Mouse (Mus musculus): ENCODE data around the gene Tnfsf14. TPM values are rescaled to one million over a fixed set of nuclear protein-coding genes. Genes with fewer than 3 reads are reported as not detected.
A peak's percentile ranks its signal among the peaks of the same experiment; 100 is the strongest.

Tnfsf14 gene
- polyA plus RNA-seq, 1 experiment from 2014 or later, result not detected

GRCm38 (mm10) chr17:57214676-57215387 lies 20.9 kb upstream of the Tnfsf14 start:
- Histone ChIP-seq H3K4me1 (ENCODE audit: control insufficient read depth, insufficient read depth, low read length) (no peaks in the 10 kb centered on the region), H3K4me2 (ENCODE audit: low read length) (peak overlapping the region; percentile 43), H3K4me3 (ENCODE audit: low read depth, low read length) (0 out of 2 replicates have a peak overlapping the region, but pooled peaks have one; percentile 8), H3K27me3 (ENCODE audit: control insufficient read depth, insufficient read depth, low read depth, low read length) (no peaks in the 10 kb centered on the region), H3K9me3 (replicated peaks; ENCODE audit: control insufficient read depth, low read length, poor library complexity, severe bottlenecking) (no peaks in the 10 kb centered on the region), H3K27ac (ENCODE audit: low read length) (peak overlapping the region; percentile 34; the same call in 1 of the 2 replicates), H3K36me3 (ENCODE audit: control insufficient read depth, insufficient read depth, low read length) (no peaks in the 10 kb centered on the region), H3K9ac (ENCODE audit: low read depth, low read length) (peak overlapping the region; percentile 56; the same call in 1 of the 2 replicates)
- peak; percentile 92 for ATAC-seq
- WGBS, result 53% methylated on average over 13 of the region's 13 CpGs

DNA sequence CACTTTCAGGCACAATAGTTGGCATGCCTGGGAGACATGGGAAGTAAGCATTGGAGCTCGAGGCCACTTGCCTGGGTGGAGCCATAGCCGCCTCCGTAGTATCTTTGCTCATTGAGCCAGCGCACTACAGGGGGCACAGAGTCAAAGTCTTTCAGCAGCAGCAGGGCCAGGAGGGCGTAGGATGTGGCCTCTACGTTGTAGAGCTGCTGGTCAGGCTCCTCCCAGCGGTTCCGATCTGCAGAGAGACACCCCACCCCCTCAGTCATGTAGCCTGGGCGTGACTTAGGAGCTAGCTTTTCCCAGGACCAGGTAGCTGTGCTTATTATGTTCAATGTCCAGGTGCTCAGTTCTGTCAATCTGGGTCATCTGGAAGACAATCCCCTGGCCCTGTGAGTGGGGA lies 17.5 kb upstream of the Tnfsf14 start:
- H3K9me3 ChIP-seq (replicated peaks; ENCODE audit: control insufficient read depth, low read length, poor library complexity, severe bottlenecking), result no peaks in the 10 kb centered on the region

GRCm38 (mm10) chr17:57209330-57209729 lies 15.4 kb upstream of the Tnfsf14 start:
- Histone ChIP-seq H3K36me3 (ENCODE audit: control insufficient read depth, insufficient read depth, low read length) (no peaks in the 10 kb centered on the region), H3K9ac (ENCODE audit: low read depth, low read length) (no peak overlapping the region), H3K9me3 (replicated peaks; ENCODE audit: control insufficient read depth, low read length, poor library complexity, severe bottlenecking) (no peaks in the 10 kb centered on the region), H3K27me3 (ENCODE audit: control insufficient read depth, insufficient read depth, low read depth, low read length) (no peaks in the 10 kb centered on the region), H3K4me3 (ENCODE audit: low read depth, low read length) (no peak overlapping the region), H3K27ac (ENCODE audit: low read length) (no peak overlapping the region), H3K4me2 (ENCODE audit: low read length) (no peak overlapping the region), H3K4me1 (ENCODE audit: control insufficient read depth, insufficient read depth, low read length) (no peaks in the 10 kb centered on the region)
- ATAC-seq, result no peak
- 83% methylated on average over 4 of the region's 4 CpGs for WGBS

More for the DNA sequence above, 17.5 kb upstream of the Tnfsf14 start:
- H3K36me3 ChIP-seq (ENCODE audit: control insufficient read depth, insufficient read depth, low read length), result no peaks in the 10 kb centered on the region
- no peak overlapping the region for H3K4me2 ChIP-seq (ENCODE audit: low read length)
- no peak overlapping the region for H3K4me3 ChIP-seq (ENCODE audit: low read depth, low read length)
- H3K27me3 ChIP-seq (ENCODE audit: control insufficient read depth, insufficient read depth, low read depth, low read length), result no peaks in the 10 kb centered on the region
- H3K9ac ChIP-seq (ENCODE audit: low read depth, low read length), result no peak overlapping the region
- no peak overlapping the region for H3K27ac ChIP-seq (ENCODE audit: low read length)
- H3K4me1 ChIP-seq (ENCODE audit: control insufficient read depth, insufficient read depth, low read length), result no peaks in the 10 kb centered on the region
- no peak for ATAC-seq
- WGBS, result 62% methylated on average over 9 of the region's 9 CpGs

- H3K27me3 ChIP-seq (ENCODE audit: control insufficient read depth, insufficient read depth, low read depth, low read length), result no peaks in the 10 kb centered on the region
- H3K4me3 ChIP-seq (ENCODE audit: low read depth, low read length), result no peak overlapping the region
- no peaks in the 10 kb centered on the region for H3K4me1 ChIP-seq (ENCODE audit: control insufficient read depth, insufficient read depth, low read length)
- no peak overlapping the region for H3K9ac ChIP-seq (ENCODE audit: low read depth, low read length)
- H3K27ac ChIP-seq (ENCODE audit: low read length), result no peak overlapping the region
- WGBS, result 92% methylated on average over 3 of the region's 3 CpGs
- no peak for ATAC-seq
- H3K4me2 ChIP-seq (ENCODE audit: low read length), result no peak overlapping the region
- H3K9me3 ChIP-seq (replicated peaks; ENCODE audit: control insufficient read depth, low read length, poor library complexity, severe bottlenecking), result no peaks in the 10 kb centered on the region
- no peaks in the 10 kb centered on the region for H3K36me3 ChIP-seq (ENCODE audit: control insufficient read depth, insufficient read depth, low read length)
Measured at GRCm38 (mm10) chr17:57207938-57208337, 14.0 kb upstream of the Tnfsf14 start.

DNA sequence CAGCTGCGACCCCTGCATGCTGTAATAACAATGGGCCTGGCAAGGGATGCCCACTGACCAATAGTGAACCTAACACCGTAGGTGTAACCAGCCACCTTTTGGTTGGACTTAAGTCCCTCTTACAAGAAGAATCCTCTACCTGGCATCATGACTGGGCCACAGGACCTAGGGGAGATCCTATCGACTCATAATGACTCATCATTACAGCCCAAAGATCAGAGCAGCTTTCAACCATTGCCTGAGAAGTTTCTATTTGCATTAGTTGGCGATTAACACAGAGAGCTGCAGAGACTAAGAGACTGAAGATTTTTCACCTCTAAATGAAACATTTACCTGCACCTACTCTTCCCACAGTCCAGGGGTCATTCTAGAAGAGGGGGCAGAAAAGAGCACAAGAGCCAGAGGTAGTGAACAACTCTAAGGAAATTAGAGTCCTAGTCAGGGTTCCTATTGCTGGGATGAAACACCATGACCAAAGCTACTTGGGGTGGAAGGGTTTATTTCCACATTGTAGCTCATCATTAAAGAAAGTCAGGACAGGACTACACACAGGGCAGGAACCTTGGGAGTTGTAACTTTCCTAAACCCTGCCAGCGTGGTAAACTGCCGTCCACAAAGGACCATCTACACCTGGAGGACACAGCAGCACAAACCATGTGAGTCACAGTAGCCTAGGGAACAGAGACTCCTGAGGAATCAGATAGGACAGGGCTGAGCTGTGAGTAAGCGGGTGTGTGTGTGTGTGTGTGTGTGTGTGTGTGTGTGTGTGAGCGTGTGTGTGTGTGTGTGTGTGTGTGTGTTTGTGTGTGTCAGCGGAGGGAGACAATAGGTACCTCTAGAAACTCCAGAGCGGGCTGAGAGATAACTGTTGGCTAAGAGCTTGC lies 8.1 kb upstream of the Tnfsf14 start:
- Histone ChIP-seq H3K4me2 (ENCODE audit: low read length) (no peak overlapping the region), H3K4me1 (ENCODE audit: control insufficient read depth, insufficient read depth, low read length) (no peaks in the 10 kb centered on the region), H3K9ac (ENCODE audit: low read depth, low read length) (no peak overlapping the region), H3K27ac (ENCODE audit: low read length) (no peak overlapping the region), H3K36me3 (ENCODE audit: control insufficient read depth, insufficient read depth, low read length) (no peaks in the 10 kb centered on the region), H3K4me3 (ENCODE audit: low read depth, low read length) (no peak overlapping the region), H3K27me3 (ENCODE audit: control insufficient read depth, insufficient read depth, low read depth, low read length) (no peaks in the 10 kb centered on the region), H3K9me3 (replicated peaks; ENCODE audit: control insufficient read depth, low read length, poor library complexity, severe bottlenecking) (no peaks in the 10 kb centered on the region)
- WGBS, result 87% methylated on average over 10 of the region's 10 CpGs
- no peak for ATAC-seq

DNA sequence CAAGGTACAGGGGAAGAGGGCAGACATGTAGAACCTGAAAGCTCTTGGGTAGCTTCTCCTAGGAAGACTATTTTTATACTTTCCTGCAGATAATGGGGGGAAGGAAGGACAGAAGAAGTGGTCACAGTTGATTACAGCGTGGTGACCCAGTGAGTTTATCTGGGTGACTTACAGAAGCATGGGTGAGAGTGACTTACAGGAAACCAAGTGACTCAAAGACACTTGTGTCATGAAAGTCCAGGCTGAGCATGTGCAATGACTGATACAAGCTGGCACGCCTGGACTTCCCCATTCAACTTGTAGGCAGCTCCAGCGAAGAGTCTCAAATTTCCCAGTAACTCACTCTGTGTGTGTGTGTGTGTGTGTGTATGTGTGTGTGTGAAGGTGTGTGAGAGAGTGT lies 4.3 kb upstream of the Tnfsf14 start:
- H3K9me3 ChIP-seq (replicated peaks; ENCODE audit: control insufficient read depth, low read length, poor library complexity, severe bottlenecking), result no peaks in the 10 kb centered on the region
- no peaks in the 10 kb centered on the region for H3K27me3 ChIP-seq (ENCODE audit: control insufficient read depth, insufficient read depth, low read depth, low read length)
- no peak for ATAC-seq
- H3K4me2 ChIP-seq (ENCODE audit: low read length), result no peak overlapping the region
- no peak overlapping the region for H3K27ac ChIP-seq (ENCODE audit: low read length)
- no peak overlapping the region for H3K4me3 ChIP-seq (ENCODE audit: low read depth, low read length)
- 88% methylated on average over 3 of the region's 3 CpGs for WGBS
- no peaks in the 10 kb centered on the region for H3K36me3 ChIP-seq (ENCODE audit: control insufficient read depth, insufficient read depth, low read length)
- no peaks in the 10 kb centered on the region for H3K4me1 ChIP-seq (ENCODE audit: control insufficient read depth, insufficient read depth, low read length)
- H3K9ac ChIP-seq (ENCODE audit: low read depth, low read length), result no peak overlapping the region

- no peaks in the 10 kb centered on the region for H3K36me3 ChIP-seq (ENCODE audit: control insufficient read depth, insufficient read depth, low read length)
- no peaks in the 10 kb centered on the region for H3K27me3 ChIP-seq (ENCODE audit: control insufficient read depth, insufficient read depth, low read depth, low read length)
- H3K4me2 ChIP-seq (ENCODE audit: low read length), result no peak overlapping the region
- no peak for ATAC-seq
- no peak overlapping the region for H3K9ac ChIP-seq (ENCODE audit: low read depth, low read length)
- no peak overlapping the region for H3K4me3 ChIP-seq (ENCODE audit: low read depth, low read length)
- no peak overlapping the region for H3K27ac ChIP-seq (ENCODE audit: low read length)
- 82% methylated on average over 8 of the region's 8 CpGs for WGBS
- no peaks in the 10 kb centered on the region for H3K4me1 ChIP-seq (ENCODE audit: control insufficient read depth, insufficient read depth, low read length)
- H3K9me3 ChIP-seq (replicated peaks; ENCODE audit: control insufficient read depth, low read length, poor library complexity, severe bottlenecking), result no peaks in the 10 kb centered on the region
Measured at GRCm38 (mm10) chr17:57195326-57196010, 1.5 kb upstream of the Tnfsf14 start.

DNA sequence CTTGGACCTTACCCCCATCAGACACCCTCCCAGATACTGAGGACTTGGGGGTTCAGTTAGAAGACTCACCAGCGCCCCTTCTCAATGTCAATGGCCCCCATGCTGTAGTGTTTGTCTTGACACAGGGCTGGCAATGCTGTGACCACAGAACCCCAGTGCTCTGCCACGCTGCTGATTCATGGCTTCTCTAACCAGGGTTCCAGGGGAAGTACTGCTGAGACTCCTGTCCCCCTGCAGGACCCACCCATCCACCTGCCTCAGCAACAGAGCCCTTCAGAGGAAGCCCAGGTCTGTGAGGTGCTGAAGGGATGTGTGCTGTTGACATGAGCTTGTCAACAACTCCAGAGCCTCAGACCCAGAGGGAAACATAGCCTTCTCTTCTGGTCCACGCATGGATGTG lies 794 bp upstream of the Tnfsf14 start:
- Histone ChIP-seq H3K9ac (ENCODE audit: low read depth, low read length) (no peak overlapping the region), H3K9me3 (replicated peaks; ENCODE audit: control insufficient read depth, low read length, poor library complexity, severe bottlenecking) (no peaks in the 10 kb centered on the region), H3K4me3 (ENCODE audit: low read depth, low read length) (no peak overlapping the region), H3K36me3 (ENCODE audit: control insufficient read depth, insufficient read depth, low read length) (no peaks in the 10 kb centered on the region), H3K4me1 (ENCODE audit: control insufficient read depth, insufficient read depth, low read length) (no peaks in the 10 kb centered on the region), H3K27ac (ENCODE audit: low read length) (no peak overlapping the region), H3K4me2 (ENCODE audit: low read length) (no peak overlapping the region), H3K27me3 (ENCODE audit: control insufficient read depth, insufficient read depth, low read depth, low read length) (no peaks in the 10 kb centered on the region)
- no peak for ATAC-seq
- WGBS, result 80% methylated on average over 3 of the region's 3 CpGs
